16 mouse cellular contexts compared by ENCODE assay signal in genomic region chr6:109740686-109741085, GRCm38 (mm10).
DNase-seq lines count a peak whose midpoint lies in the region.
"Had no signal": no experiment of that assay in that cellular context is flagged by ENCODE, and none has a peak within 500 bp of the region (broad histone marks: within the 10 kb centered on the region; RNA-seq: fewer than 3 reads in every experiment).

No protein-coding gene starts in this region.

- intact Hi-C loops in left cerebral cortex, postnatal 4 days (cut with DNase I) = no loop called here

- peak; percentile 17 to 43 for DNase-seq in frontal cortex, adult 2 months (ENCODE audit: extremely low spot score in 1 of 2, low spot score in 1 of 2)
- no peak for DNase-seq in frontal cortex, postnatal 14 days (ENCODE audit: low spot score in 2 of 2)
- peak; percentile 14 for DNase-seq in left cerebral cortex, adult 11 months (ENCODE audit: low spot score)
- no peak for DNase-seq in left cerebral cortex, postnatal 4 days
- peak; percentile 20 for DNase-seq in brain, embryonic 18.5 days (ENCODE audit: low read depth, low spot score)
- DNase-seq in telencephalon, adult 2 months (ENCODE audit: low read depth, low spot score) = peak; percentile 80
- DNase-seq in heart, adult 8-10 months (ENCODE audit: low spot score) = no peak
- DNase-seq: adrenal gland, adult 2 months; adrenal gland, postnatal 25 days; cerebellum, adult 11 months; cerebellum, adult 8-10 months; cerebellum, postnatal 14 days; embryo, embryonic 11 days; gastrocnemius, adult 2 months; gastrocnemius, postnatal 25 days; heart, postnatal 36 days had no signal

Comparison
In these comparisons a context has a peak if more than half of its experiments do, and no peak if none do; other contexts are left out.
1. DNase-seq: peak in frontal cortex, adult 2 months (2 of 2), left cerebral cortex, adult 11 months (single experiment), brain, embryonic 18.5 days (single experiment) and telencephalon, adult 2 months (single experiment); none in frontal cortex, postnatal 14 days (0 of 2), left cerebral cortex, postnatal 4 days (single experiment) and heart, adult 8-10 months (single experiment).